Mouse (Mus musculus) Muller cell, postnatal 12 days (primary cell): ENCODE data around the gene Crb1.

Experiments used
- DNase-seq: peaks from one replicate; pipeline ENCODE4 v3.0.0-alpha.2; 2015; ENCODE audit errors: inconsistent ontology term

Gene Crb1

DNA sequence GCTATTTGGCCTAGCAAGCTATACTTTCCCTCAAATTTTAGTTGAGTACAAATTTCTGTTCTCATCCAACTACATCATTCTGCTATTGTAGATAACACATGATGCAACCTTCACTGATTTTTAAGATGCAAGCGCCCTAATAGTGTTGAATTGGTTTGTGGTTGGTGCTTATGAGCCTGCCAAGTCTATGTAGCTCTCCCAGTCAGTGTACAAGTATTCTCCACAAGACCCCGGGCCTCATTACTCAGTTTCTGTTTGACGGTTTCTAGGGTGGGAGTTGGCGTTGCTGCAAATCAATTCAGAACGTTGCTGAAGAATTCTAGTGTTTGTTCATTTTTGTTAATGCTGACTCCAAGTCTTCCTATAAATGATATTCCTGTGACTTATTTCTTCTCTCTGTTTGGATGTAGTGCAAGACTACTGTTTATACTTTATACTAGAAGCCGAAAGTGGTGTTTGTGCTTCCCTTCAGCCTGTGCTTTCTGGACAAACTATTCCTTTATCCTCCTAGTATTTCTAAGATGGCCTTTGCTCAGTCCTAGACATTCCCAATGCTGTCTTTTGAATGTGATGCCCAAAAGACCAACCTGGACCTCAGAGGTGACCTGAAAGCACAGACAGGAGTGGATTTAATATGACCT, 152.5 kb downstream of the Crb1 start:
- no peak for DNase-seq

- DNase-seq: no peak
Measured at GRCm38 (mm10) chr1:139223804-139224203, 153.1 kb downstream of the Crb1 start.

DNA sequence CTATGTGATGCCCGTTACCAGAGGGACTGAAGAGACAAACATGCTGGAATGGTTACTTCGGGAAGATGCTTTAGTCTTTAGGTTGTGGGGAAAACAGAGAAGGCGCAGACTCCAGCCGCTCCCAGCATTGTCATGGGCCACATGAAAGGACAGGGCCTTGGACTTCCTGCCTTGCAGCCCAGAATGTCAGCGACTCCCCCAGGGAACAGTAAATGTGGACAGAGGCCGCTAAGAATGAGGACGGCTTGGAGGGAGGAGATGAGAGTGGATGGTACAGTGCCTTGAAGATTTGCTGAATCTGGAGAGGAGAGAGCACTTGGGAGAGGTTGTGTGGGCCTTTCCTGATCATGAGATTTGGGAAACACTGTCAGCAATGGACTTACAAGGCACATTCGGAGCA, 161.6 kb downstream of the Crb1 start:
- DNase-seq: no peak

- no peak for DNase-seq
Measured at GRCm38 (mm10) chr1:139210505-139210904, 166.4 kb downstream of the Crb1 start.

- DNase-seq: peak; percentile 64
Measured at GRCm38 (mm10) chr1:139209796-139210195, 167.1 kb downstream of the Crb1 start.

DNA sequence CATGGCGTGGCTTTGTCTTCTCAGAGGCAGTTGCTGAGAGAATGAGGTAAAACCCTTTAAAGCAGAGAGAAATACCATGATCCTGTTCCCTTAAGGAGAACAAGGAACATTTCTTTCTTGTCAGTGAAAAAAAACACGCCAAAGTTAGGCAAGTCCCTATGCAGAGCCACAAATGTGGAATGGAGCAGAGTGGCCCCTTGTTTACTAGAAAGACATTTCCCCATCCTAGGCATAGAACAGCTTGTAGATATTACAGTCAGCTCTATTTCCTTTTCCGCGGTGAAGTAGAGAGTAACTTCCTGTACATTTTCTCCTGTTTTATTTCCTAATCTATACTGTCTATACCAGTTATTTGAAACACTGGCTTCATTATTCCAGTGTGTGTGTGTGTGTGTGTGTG, 170.6 kb downstream of the Crb1 start:
- no peak for DNase-seq

GRCm38 (mm10) chr1:139203026-139203425, 173.9 kb downstream of the Crb1 start:
- DNase-seq: no peak

DNA sequence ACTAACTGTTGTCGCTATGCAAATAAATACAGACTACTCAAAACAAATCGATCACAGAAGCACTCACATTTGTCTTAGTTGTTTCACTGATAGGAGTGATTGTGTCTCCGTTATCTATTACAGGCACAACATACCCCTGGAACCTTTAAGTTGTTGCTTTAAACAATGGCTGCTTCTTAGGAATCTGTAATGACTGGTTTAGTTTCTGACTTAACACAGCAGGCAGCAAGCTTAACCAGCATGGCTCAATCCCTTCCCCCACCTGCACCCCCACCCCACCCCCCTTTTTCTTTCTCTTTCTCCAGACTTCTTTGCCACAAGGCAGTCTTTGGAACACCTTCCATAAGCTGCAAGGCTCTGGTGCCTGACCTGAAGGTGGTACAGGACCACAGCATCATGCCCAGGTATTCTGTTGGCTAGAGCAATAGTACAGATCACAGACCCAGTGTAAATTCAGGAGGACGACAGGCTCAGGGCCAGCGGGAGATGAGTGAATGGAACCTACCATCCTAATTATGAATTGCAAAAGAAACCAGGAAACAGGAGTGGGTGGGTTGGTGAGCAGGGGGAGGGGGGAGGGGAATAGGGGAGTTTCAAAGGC, 182.4 kb downstream of the Crb1 start:
- DNase-seq: no peak

- DNase-seq: no peak
Measured at GRCm38 (mm10) chr1:139194011-139194410, 182.9 kb downstream of the Crb1 start.

DNA sequence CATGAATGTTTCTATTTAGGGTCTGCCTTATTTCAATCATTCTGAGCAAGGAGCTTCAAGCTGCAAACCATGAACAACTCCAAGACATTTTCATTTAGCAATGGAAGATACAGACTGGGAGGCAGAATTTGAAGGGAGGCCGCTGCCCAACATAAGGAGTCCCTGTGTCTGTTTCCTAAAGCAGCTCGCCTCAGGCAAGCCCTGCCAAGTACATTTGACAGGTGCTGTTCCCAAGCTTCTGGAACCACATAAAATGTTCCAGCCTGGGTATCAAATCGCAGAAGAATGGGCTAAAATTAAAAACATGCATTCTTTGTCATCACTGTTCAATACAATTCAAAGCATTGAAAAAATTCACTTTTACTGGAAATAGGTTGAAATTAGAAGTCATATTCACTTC, 184.3 kb downstream of the Crb1 start:
- DNase-seq: no peak

GRCm38 (mm10) chr1:139180481-139181149, 196.3 kb downstream of the Crb1 start:
- DNase-seq: peak; percentile 14

DNA sequence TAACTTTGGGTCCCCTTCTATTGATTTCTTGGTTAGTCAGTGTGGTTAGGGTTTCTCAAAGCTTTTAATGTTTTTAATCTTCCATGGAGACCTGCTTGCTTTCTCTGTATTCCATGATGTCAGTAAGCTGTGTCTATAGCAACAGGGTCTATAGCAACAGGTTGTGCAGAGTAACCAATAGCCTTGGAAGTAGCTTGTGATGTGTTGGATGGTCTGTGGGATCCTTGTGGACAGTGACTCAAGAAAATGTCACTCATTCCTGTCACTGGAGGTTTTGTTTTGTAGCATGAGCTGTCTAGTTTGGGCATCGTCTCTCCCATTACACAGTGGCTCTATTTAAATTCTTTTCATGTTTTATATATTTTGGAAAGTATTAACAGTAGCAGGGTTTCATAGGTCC, 197.2 kb downstream of the Crb1 start:
- DNase-seq: peak; percentile 56

GRCm38 (mm10) chr1:139174058-139174832, 202.7 kb downstream of the Crb1 start:
- no peak for DNase-seq

DNA sequence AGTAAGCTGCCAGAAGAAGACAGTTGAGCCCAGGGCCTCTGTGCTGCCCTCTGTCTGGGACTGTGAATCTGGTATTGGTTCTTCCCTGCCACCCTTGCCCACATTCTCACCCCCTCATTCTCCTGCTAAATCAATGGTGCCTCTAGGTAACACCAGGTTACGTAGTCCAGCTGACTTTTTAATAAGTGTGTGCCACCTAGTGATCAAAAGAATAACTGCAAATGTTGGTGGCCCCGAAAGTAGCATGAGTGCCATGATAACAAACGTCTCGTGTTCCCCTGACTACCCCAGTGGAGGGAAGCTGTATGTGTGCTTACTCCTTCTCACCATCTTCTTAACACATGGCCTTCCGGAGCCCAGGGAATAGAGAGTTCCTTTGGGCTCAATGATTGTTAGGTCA, 214.1 kb downstream of the Crb1 start:
- DNase-seq: peak; percentile 16

GRCm38 (mm10) chr1:139161619-139162018, 215.3 kb downstream of the Crb1 start:
- DNase-seq: no peak

GRCm38 (mm10) chr1:139156397-139156796, 220.5 kb downstream of the Crb1 start:
- peak; percentile 58 for DNase-seq

- DNase-seq: no peak
Measured at GRCm38 (mm10) chr1:139153493-139153892, 223.4 kb downstream of the Crb1 start.

GRCm38 (mm10) chr1:139153006-139153405, 223.9 kb downstream of the Crb1 start:
- no peak for DNase-seq
